Mouse (Mus musculus) gastrocnemius, adult 2 months (tissue): Measurements from ENCODE around the gene Lgals3bp. TPM values are rescaled to one million over a fixed set of nuclear protein-coding genes. Genes with fewer than 3 reads are reported as not detected.
"Not testable (repeated sequence)": the region's sequence is repeated elsewhere in the genome, so short reads cannot be mapped to it uniquely, and the experiment has no call there.

Source experiments
- DNase-seq: peaks from one replicate; pipeline ENCODE4 v3.0.0; 2022
- H3K27ac ChIP-seq: fragments of 200-600 bp; 2 replicates; pipeline ENCODE4 v1.8.1; 2022; ENCODE audit warnings: mild to moderate bottlenecking
- H3K4me3 ChIP-seq: fragments of 200-600 bp; 2 replicates; pipeline ENCODE4 v1.8.1; 2022; ENCODE audit warnings: mild to moderate bottlenecking, moderate library complexity
- CTCF ChIP-seq: fragments of 200-600 bp; IDR thresholded peaks from 2 replicates; pipeline ENCODE4 v1.8.1; 2022; ENCODE audit warnings: antibody characterized with exemption, mild to moderate bottlenecking, moderate library complexity
- intact Hi-C: fragments of 180-260 bp; cut with DNase I; formaldehyde crosslinking; loops from one replicate; pipeline ENCODE4 v1.15.1; 2025
- total RNA-seq, 2 experiments: library from RNA; stranded (reverse); gene quantifications; 2 replicates each; pipeline ENCODE4 v1.2.3; 2021

Gene Lgals3bp
- total RNA-seq, 2 experiments from 2014 or later: 12.0 to 17.0 TPM

DNA sequence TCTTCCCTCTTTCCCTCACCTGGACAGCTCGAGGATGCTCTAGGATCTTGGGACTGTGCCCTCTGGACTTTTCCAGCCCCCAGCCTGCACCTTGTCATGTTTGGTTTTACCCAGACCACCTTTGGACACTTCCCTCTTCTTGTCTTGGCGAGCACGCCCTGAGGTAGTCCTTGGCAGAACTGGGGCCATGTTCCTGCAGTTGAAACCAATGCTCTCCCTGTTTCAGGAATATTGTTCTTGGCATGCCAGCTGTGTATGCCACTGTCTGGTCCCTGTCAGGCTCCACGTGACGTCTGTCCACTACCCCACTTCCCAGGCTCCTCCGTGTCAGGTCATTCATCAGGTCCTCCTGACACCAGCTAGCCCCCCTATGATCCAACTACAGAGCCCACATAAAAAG, 23.2 kb downstream of the Lgals3bp start:
- Histone ChIP-seq H3K27ac (peak overlapping the region; percentile 74), H3K4me3 (no peak overlapping the region)
- intact Hi-C loops: loop anchor here (1.0 to 10.0 kb wide), 2 partner anchors 61 to 294 kb away; no protein-coding TSS in a partner anchor
- no peak for TF ChIP-seq CTCF
- DNase-seq: peak; percentile 14

DNA sequence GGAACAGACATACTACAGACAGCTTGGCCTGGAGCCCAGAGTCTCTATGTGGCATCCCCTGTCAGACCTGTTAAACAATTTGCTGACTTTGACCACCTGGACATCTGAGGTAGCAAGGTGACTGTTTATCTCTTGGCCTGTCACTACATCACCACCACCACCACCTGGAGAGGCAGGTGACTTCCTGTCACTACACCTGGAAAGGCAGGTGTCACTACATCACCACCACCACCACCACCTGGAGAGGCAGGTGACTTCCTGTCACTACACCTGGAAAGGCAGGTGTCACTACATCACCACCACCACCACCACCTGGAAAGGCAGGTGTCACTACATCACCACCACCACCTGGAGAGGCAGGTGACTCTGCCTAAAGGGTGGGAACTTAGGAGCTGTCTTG, 25.6 kb downstream of the Lgals3bp start:
- intact Hi-C loops: loop anchor here (10.0 kb wide), 1 partner anchor 292 kb away; no protein-coding TSS in a partner anchor
- H3K27ac ChIP-seq: not testable (repeated sequence)
- peak; percentile 11 for DNase-seq

DNA sequence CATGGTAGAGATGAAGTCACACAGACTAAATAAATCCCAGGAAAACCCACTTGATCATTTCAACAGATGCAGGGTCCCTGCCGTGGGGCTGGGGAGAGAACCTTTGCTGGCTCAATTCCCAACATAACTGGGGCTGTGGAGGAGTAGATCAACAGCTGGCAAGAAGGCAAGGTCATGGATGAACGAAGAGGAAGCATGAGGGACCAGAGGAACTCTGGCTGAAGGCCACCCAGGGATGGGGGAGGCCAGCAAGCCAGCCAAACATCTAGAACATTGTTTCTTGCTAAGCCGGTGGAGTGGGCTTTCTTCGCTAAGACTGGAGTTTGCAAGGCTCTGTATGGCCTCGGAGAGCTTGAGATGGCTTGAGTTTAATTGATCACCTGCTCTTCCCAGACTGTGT, 26.0 kb downstream of the Lgals3bp start:
- intact Hi-C loops: loop anchor here (10.0 kb wide), 1 partner anchor 291 kb away; no protein-coding TSS in a partner anchor

More for the DNA sequence above, 25.6 kb downstream of the Lgals3bp start:
- not testable (repeated sequence) for H3K4me3 ChIP-seq

DNA sequence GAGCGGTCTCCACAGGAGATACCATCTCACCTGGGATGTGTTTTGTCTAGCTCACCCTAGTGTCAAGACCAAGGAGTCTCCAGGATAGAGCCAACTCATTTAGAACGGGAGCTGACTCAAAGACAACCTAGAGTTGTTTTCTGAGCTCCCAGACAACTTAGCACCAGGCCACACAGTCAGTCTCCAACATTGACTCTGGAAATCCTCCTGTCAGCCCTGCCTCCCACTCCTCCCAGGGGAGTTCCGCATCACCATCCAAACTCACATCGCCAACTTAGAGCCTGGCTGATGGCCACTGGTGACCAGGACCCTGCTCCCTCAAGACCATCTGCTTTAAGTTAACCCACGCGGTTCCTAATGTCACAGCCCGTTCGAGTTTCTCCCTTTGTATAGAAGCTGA, 26.4 kb downstream of the Lgals3bp start:
- no peak overlapping the region for H3K27ac ChIP-seq
- intact Hi-C loops: loop anchor here (10.0 kb wide), 1 partner anchor 291 kb away; no protein-coding TSS in a partner anchor

More for the DNA sequence above, 26.0 kb downstream of the Lgals3bp start:
- DNase-seq: peak; percentile 13
- TF ChIP-seq CTCF: no peak
- H3K27ac ChIP-seq: no peak overlapping the region
- no peak overlapping the region for H3K4me3 ChIP-seq

DNA sequence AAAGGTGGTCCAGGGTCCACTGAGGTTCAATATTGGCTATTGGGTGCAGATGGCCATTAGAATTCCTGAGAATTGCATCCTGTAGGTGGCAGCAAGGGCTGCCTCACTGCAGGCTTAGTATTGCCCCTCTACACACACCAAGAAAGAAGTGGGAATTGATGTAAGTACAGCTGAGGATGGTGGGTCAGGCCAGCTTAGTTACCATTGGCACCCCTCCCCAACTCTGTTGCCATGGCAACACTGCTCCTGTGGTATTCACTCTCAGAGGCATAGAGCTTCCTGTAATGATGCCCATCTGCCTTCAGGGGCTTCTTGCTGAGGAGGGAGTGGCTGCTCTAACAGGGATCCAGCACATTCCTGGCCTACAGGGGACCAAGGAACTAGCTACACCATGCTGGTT, 26.9 kb downstream of the Lgals3bp start:
- peak; percentile 10 for DNase-seq
- intact Hi-C loops: loop anchor here (10.0 kb wide), 1 partner anchor 290 kb away; no protein-coding TSS in a partner anchor
- Histone ChIP-seq H3K4me3 (no peak overlapping the region), H3K27ac (no peak overlapping the region)
- no peak for TF ChIP-seq CTCF

More for the DNA sequence above, 26.4 kb downstream of the Lgals3bp start:
- H3K4me3 ChIP-seq: no peak overlapping the region
- DNase-seq: peak; percentile 6
- TF ChIP-seq CTCF: no peak

DNA sequence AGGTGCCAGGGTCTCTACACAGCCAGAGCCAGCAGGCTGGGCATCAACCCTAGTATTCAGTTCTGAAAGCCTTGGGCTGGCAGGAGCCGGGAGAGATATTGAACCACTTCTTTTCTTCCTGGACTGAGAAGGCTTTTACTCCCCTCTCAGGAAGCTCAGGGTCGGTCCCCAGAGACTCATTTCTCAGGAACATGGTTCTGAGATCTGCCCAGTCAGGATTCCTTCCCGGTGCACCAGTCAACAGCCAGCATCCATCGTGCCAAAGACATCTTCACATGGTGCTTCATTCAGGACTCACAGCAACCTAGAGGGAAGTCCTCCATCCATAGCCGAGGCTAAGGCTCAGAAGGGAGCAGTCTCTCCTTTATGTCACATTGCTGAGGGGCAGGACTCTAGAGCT, 27.4 kb downstream of the Lgals3bp start:
- Histone ChIP-seq H3K27ac (no peak overlapping the region), H3K4me3 (no peak overlapping the region)
- intact Hi-C loops: loop anchor here (10.0 kb wide), 1 partner anchor 290 kb away; no protein-coding TSS in a partner anchor
- no peak for TF ChIP-seq CTCF
- DNase-seq: peak; percentile 11

DNA sequence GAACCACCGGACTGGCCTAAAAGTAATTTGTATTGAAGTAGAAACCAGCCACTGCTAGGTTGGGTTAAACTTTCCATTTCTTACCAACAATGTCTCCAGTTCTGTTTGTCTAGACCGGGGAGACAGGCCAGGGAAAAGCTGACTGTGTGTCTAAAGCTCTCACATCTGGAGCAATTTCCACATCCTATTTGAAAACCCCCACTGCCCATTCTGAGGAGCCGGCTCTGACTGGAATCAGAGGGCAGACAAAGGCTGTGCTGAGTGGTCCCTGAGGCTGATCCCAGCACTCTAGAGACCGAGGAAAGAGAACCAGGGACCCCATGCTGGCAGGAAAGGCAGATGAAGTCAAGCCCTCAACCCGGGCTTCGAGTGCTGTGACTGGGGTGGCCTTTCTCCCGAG, 29.3 kb downstream of the Lgals3bp start:
- peak; percentile 16 for DNase-seq
- no peak overlapping the region for H3K27ac ChIP-seq
- TF ChIP-seq CTCF: no peak
- no peak overlapping the region for H3K4me3 ChIP-seq
- intact Hi-C loops: loop anchor here (10.0 kb wide), 1 partner anchor 288 kb away; no protein-coding TSS in a partner anchor

DNA sequence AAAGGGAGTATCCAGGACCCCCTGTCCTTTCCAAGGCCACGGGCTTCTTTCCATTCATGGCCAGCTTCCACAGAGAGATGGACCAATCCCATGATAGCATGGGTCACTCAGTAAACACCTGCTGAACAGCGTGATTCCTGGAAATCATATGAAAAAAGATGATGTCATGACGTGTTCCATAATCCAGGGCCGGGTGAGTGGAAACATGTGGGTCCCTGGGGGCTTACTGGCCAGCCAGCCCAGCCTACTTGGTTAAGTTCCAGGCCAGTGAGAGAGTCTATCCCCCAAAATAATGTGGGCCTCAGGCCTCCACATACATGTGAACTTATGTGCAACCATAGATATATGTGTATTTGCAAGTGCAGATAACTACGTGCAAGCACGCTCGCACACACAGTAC, 30.0 kb downstream of the Lgals3bp start:
- Histone ChIP-seq H3K4me3 (no peak overlapping the region), H3K27ac (no peak overlapping the region)
- intact Hi-C loops: loop anchor here (10.0 kb wide), 1 partner anchor 287 kb away; no protein-coding TSS in a partner anchor
- no peak for TF ChIP-seq CTCF
- DNase-seq: peak; percentile 24

DNA sequence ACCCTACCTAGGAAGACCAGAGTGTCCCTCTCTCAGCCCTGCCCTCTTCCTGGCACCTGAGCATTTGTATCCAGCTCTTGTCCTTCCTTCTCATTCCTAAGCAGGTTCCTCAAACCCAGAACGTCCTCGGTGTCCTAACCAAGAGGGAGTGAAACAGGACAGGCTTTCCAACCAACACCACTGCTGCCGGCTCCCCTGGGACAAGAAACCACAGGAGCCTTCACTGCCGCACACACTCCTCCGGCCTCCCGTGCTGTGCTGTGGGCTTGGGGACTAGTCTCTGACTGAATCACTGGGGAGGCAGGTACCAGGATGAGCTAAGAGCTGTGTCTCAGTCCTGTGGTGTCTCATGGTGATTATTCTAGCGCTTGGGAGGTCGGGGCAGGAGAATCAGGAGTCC, 32.2 kb downstream of the Lgals3bp start:
- TF ChIP-seq CTCF: no peak
- DNase-seq: peak; percentile 8
- Histone ChIP-seq H3K4me3 (no peak overlapping the region), H3K27ac (no peak overlapping the region)
- intact Hi-C loops: loop anchor here (10.0 kb wide), 1 partner anchor 285 kb away; no protein-coding TSS in a partner anchor

DNA sequence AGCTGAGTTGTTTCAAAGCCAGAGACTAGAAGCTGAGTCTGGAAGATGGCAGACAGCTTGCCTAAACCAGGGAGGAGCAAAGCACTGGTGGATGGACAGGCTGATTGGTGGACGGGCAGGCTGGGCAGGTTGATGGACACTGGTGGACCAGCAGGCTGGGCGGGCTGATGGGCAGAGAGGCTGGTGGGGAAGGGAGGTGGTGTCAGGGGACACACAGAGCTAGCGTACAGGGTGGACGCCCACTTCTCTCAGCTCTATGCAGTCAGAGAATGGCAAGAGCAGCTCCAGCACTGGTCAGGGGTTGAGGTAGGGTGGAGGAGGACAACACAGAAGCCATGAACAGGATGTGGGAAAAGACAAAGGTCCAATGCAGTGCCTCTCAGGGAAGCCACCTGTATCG, 32.6 kb downstream of the Lgals3bp start:
- Histone ChIP-seq H3K4me3 (no peak overlapping the region), H3K27ac (no peak overlapping the region)
- intact Hi-C loops: no loop called here
- no peak for TF ChIP-seq CTCF
- peak; percentile 11 for DNase-seq

DNA sequence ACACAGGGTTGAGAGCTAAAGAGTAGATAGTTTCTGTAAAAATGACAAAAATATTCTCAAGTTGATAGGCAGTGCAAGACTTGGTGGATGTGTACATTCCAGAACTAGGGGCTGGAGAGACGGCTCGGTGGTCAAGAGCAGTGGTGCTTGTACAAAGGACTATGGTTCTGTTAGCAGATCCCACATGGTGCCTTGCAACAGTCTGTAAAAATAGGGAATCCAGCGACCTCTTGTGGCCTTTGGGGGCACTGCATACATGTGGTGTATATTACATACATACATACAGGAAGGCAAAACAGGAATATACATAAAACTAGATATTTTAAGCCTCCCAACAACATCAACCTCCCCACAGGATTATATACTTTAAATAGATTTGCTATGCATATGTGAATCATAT, 33.6 kb downstream of the Lgals3bp start:
- DNase-seq: peak; percentile 52
- Histone ChIP-seq H3K4me3 (no peak overlapping the region), H3K27ac (no peak overlapping the region)
- intact Hi-C loops: no loop called here
- peak; percentile 47 for TF ChIP-seq CTCF

DNA sequence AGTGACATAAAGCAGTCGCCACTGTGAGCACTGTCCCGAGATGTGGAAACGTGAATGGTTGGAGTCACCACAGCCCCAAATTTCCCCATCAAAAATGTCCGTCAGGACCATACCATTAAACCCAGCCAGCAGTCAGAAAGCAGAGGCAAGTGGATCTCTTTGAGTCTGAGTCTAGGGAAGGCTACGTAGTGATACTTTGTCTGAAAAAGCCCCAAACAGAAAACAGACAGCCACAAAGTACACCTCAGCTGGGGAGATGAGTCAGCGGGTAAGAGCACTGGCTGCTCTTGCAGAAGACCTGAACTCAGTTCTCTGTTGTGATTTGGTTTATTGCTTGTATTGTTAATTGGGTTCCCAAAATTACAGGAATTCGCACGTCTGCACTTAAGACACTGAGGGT, 35.3 kb downstream of the Lgals3bp start:
- H3K27ac ChIP-seq: peak overlapping the region; percentile 91

DNA sequence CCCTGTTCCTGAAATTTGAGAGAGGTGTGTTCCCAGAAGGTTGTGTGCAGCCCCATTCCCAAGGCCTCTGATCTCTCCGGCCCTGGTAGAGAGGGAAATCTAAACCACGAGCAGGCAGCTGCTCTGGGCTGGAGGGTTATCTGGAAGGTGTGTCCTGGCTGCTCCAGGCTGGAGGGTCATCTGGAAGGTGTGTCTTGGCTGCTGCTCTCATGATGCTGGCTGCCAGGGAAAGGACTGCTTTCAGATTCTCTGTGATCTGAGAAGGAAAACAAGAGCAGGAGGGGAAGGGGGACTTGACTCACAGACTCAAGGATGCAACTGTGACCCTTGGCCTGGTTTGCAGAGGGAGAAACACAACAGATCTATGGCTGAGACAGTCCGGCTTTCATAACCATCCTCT, 35.8 kb downstream of the Lgals3bp start:
- peak; percentile 66 for DNase-seq
- peak overlapping the region; percentile 91 for H3K27ac ChIP-seq
- TF ChIP-seq CTCF: no peak
- intact Hi-C loops: no loop called here
- no peak overlapping the region for H3K4me3 ChIP-seq

More for the DNA sequence above, 35.3 kb downstream of the Lgals3bp start:
- intact Hi-C loops: no loop called here
- no peak overlapping the region for H3K4me3 ChIP-seq
- no peak for DNase-seq
- no peak for TF ChIP-seq CTCF

DNA sequence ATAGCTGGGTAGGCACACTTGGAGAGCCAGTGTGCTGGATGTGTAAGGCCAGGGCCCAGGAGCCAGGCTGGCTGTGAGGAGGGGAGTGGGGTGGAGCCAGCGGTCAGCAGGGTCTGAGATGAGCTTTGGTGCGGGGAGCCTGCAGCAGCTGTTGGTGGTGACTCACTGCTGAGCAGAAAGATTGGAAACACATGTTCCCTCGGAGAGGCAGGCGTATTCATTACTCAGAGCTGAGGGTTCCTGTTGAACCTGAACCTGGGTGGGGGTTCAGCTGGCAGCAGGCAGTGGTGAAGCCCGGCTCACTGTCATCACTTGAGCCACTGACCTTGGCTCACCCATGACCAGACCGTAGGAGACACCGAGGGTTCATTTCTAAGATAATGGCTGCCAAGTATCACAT, 36.7 kb downstream of the Lgals3bp start:
- TF ChIP-seq CTCF: no peak
- peak overlapping the region; percentile 91 for H3K27ac ChIP-seq
- H3K4me3 ChIP-seq: no peak overlapping the region
- intact Hi-C loops: no loop called here
- DNase-seq: peak; percentile 84
